Mouse (Mus musculus): ENCODE results near the gene Ksr2. TPM values are rescaled to one million over a fixed set of nuclear protein-coding genes. Genes with fewer than 3 reads are reported as not detected.

Ksr2 gene
- polyA plus RNA-seq (2014; fragmentation: Nextera tagmentation; extraction: Ambion mirVana) = 0.35 and 0.38 TPM in 2 replicates

- H3K4me2 ChIP-seq (ENCODE audit: low read depth, low read length) = peak within 1 kb of the TSS; percentile 98
- peak within 1 kb of the TSS; percentile 60 for H3K4me3 ChIP-seq (ENCODE audit: low read depth, low read length)
- no peaks in the 10 kb centered on the region for H3K36me3 ChIP-seq (replicated peaks; ENCODE audit: control insufficient read depth, insufficient read depth, low read depth, low read length)
- ATAC-seq (replicated peaks; ENCODE audit: insufficient number of reproducible peaks, low FRiP score, low TSS enrichment, low read depth) = peak; percentile 79
- no peaks in the 10 kb centered on the region; the same call in 1 of the 2 replicates for H3K4me1 ChIP-seq (ENCODE audit: control insufficient read depth, insufficient read depth, low read length)
- under 1% methylated on average over 81 of the region's 89 CpGs for WGBS
- peak; percentile 59 for DNase-seq (ENCODE audit: low spot score)
- H3K27ac ChIP-seq (replicated peaks; ENCODE audit: low read depth, low read length) = peak within 1 kb of the TSS; percentile 47; the same call in 1 of the 2 replicates
- peak within 1 kb of the TSS; percentile 56 for H3K9ac ChIP-seq (replicated peaks; ENCODE audit: low read length)
- peaks cover 33% of the 10 kb centered on the region for H3K27me3 ChIP-seq (ENCODE audit: control insufficient read depth, insufficient read depth, low read length)
- H3K9me3 ChIP-seq (replicated peaks; ENCODE audit: control insufficient read depth, low read length) = no peaks in the 10 kb centered on the region; the same call in 1 of the 2 replicates
Observed at GRCm38 (mm10) chr5:117413507-117414501, at the start of gene Ksr2. Gene Ksr2, plus strand, starts transcription at chr5:117414000.

- Histone ChIP-seq H3K27me3 (ENCODE audit: control insufficient read depth, insufficient read depth, low read length) (no peaks in the 10 kb centered on the region), H3K36me3 (replicated peaks; ENCODE audit: control insufficient read depth, insufficient read depth, low read depth, low read length) (no peaks in the 10 kb centered on the region; the same call in 1 of the 2 replicates), H3K27ac (replicated peaks; ENCODE audit: low read depth, low read length) (no peak overlapping the region), H3K4me3 (ENCODE audit: low read depth, low read length) (no peak overlapping the region), H3K4me1 (ENCODE audit: control insufficient read depth, insufficient read depth, low read length) (peaks cover 3% of the 10 kb centered on the region; the same call in 1 of the 2 replicates), H3K9ac (replicated peaks; ENCODE audit: low read length) (no peak overlapping the region), H3K9me3 (replicated peaks; ENCODE audit: control insufficient read depth, low read length) (no peaks in the 10 kb centered on the region), H3K4me2 (ENCODE audit: low read depth, low read length) (no peak overlapping the region)
- no peak for DNase-seq (ENCODE audit: low spot score)
- ATAC-seq (replicated peaks; ENCODE audit: insufficient number of reproducible peaks, low FRiP score, low TSS enrichment, low read depth) = no peak
- 78% methylated on average over 3 of the region's 3 CpGs for WGBS
Observed at GRCm38 (mm10) chr5:117364821-117365220, 49.0 kb upstream of the Ksr2 start.

GRCm38 (mm10) chr5:117365904-117366561 is 47.8 kb upstream of the Ksr2 start:
- H3K27ac ChIP-seq (replicated peaks; ENCODE audit: low read depth, low read length) = no peak overlapping the region
- no peaks in the 10 kb centered on the region for H3K4me1 ChIP-seq (ENCODE audit: control insufficient read depth, insufficient read depth, low read length)
- no peak overlapping the region for H3K4me2 ChIP-seq (ENCODE audit: low read depth, low read length)
- no peaks in the 10 kb centered on the region for H3K9me3 ChIP-seq (replicated peaks; ENCODE audit: control insufficient read depth, low read length)
- WGBS = 88% methylated on average over 13 of the region's 13 CpGs
- no peaks in the 10 kb centered on the region for H3K27me3 ChIP-seq (ENCODE audit: control insufficient read depth, insufficient read depth, low read length)
- ATAC-seq (replicated peaks; ENCODE audit: insufficient number of reproducible peaks, low FRiP score, low TSS enrichment, low read depth) = no peak
- no peak overlapping the region for H3K4me3 ChIP-seq (ENCODE audit: low read depth, low read length)
- no peak overlapping the region for H3K9ac ChIP-seq (replicated peaks; ENCODE audit: low read length)
- no peak for DNase-seq (ENCODE audit: low spot score)
- no peaks in the 10 kb centered on the region; the same call in 1 of the 2 replicates for H3K36me3 ChIP-seq (replicated peaks; ENCODE audit: control insufficient read depth, insufficient read depth, low read depth, low read length)

GRCm38 (mm10) chr5:117367206-117367605 is 46.6 kb upstream of the Ksr2 start:
- ATAC-seq (replicated peaks; ENCODE audit: insufficient number of reproducible peaks, low FRiP score, low TSS enrichment, low read depth) (no peak), DNase-seq (ENCODE audit: low spot score) (no peak)
- Histone ChIP-seq H3K4me3 (ENCODE audit: low read depth, low read length) (no peak overlapping the region), H3K9me3 (replicated peaks; ENCODE audit: control insufficient read depth, low read length) (no peaks in the 10 kb centered on the region), H3K9ac (replicated peaks; ENCODE audit: low read length) (no peak overlapping the region), H3K27me3 (ENCODE audit: control insufficient read depth, insufficient read depth, low read length) (no peaks in the 10 kb centered on the region), H3K4me1 (ENCODE audit: control insufficient read depth, insufficient read depth, low read length) (no peaks in the 10 kb centered on the region), H3K4me2 (ENCODE audit: low read depth, low read length) (no peak overlapping the region), H3K27ac (replicated peaks; ENCODE audit: low read depth, low read length) (no peak overlapping the region), H3K36me3 (replicated peaks; ENCODE audit: control insufficient read depth, insufficient read depth, low read depth, low read length) (no peaks in the 10 kb centered on the region; the same call in 1 of the 2 replicates)
- 36% methylated on average over 8 of the region's 8 CpGs for WGBS

- Histone ChIP-seq H3K4me1 (ENCODE audit: control insufficient read depth, insufficient read depth, low read length) (no peaks in the 10 kb centered on the region), H3K27me3 (ENCODE audit: control insufficient read depth, insufficient read depth, low read length) (no peaks in the 10 kb centered on the region), H3K4me2 (ENCODE audit: low read depth, low read length) (no peak overlapping the region), H3K9me3 (replicated peaks; ENCODE audit: control insufficient read depth, low read length) (no peaks in the 10 kb centered on the region), H3K4me3 (ENCODE audit: low read depth, low read length) (no peak overlapping the region), H3K9ac (replicated peaks; ENCODE audit: low read length) (no peak overlapping the region), H3K36me3 (replicated peaks; ENCODE audit: control insufficient read depth, insufficient read depth, low read depth, low read length) (no peaks in the 10 kb centered on the region; the same call in 1 of the 2 replicates), H3K27ac (replicated peaks; ENCODE audit: low read depth, low read length) (no peak overlapping the region)
- ATAC-seq (replicated peaks; ENCODE audit: insufficient number of reproducible peaks, low FRiP score, low TSS enrichment, low read depth) (no peak), DNase-seq (ENCODE audit: low spot score) (no peak)
- 90% methylated on average over 10 of the region's 10 CpGs for WGBS
Observed at GRCm38 (mm10) chr5:117370592-117370991, 43.2 kb upstream of the Ksr2 start.

- Histone ChIP-seq H3K9ac (replicated peaks; ENCODE audit: low read length) (no peak overlapping the region), H3K36me3 (replicated peaks; ENCODE audit: control insufficient read depth, insufficient read depth, low read depth, low read length) (peaks cover 4% of the 10 kb centered on the region), H3K4me2 (ENCODE audit: low read depth, low read length) (no peak overlapping the region), H3K9me3 (replicated peaks; ENCODE audit: control insufficient read depth, low read length) (no peaks in the 10 kb centered on the region), H3K4me1 (ENCODE audit: control insufficient read depth, insufficient read depth, low read length) (no peaks in the 10 kb centered on the region), H3K27ac (replicated peaks; ENCODE audit: low read depth, low read length) (no peak overlapping the region), H3K27me3 (ENCODE audit: control insufficient read depth, insufficient read depth, low read length) (no peaks in the 10 kb centered on the region), H3K4me3 (ENCODE audit: low read depth, low read length) (no peak overlapping the region)
- WGBS = 91% methylated on average over 9 of the region's 9 CpGs
- ATAC-seq (replicated peaks; ENCODE audit: insufficient number of reproducible peaks, low FRiP score, low TSS enrichment, low read depth) (no peak), DNase-seq (ENCODE audit: low spot score) (no peak)
Observed at GRCm38 (mm10) chr5:117373418-117373817, 40.4 kb upstream of the Ksr2 start.

GRCm38 (mm10) chr5:117374372-117375049 is 39.3 kb upstream of the Ksr2 start:
- H3K4me2 ChIP-seq (ENCODE audit: low read depth, low read length) = no peak overlapping the region
- no peak overlapping the region for H3K27ac ChIP-seq (replicated peaks; ENCODE audit: low read depth, low read length)
- 89% methylated on average over 7 of the region's 7 CpGs for WGBS
- no peak overlapping the region for H3K9ac ChIP-seq (replicated peaks; ENCODE audit: low read length)
- ATAC-seq (replicated peaks; ENCODE audit: insufficient number of reproducible peaks, low FRiP score, low TSS enrichment, low read depth) = 0 out of 2 replicates have a peak, but pooled peaks have one; percentile 19
- no peaks in the 10 kb centered on the region for H3K9me3 ChIP-seq (replicated peaks; ENCODE audit: control insufficient read depth, low read length)
- peaks cover 4% of the 10 kb centered on the region for H3K36me3 ChIP-seq (replicated peaks; ENCODE audit: control insufficient read depth, insufficient read depth, low read depth, low read length)
- H3K27me3 ChIP-seq (ENCODE audit: control insufficient read depth, insufficient read depth, low read length) = no peaks in the 10 kb centered on the region
- H3K4me1 ChIP-seq (ENCODE audit: control insufficient read depth, insufficient read depth, low read length) = no peaks in the 10 kb centered on the region
- DNase-seq (ENCODE audit: low spot score) = no peak
- H3K4me3 ChIP-seq (ENCODE audit: low read depth, low read length) = no peak overlapping the region

All from embryonic facial prominence, embryonic 11.5 days (tissue).